Mouse (Mus musculus): ENCODE data around the gene Tmem82. TPM values are rescaled to one million over a fixed set of nuclear protein-coding genes. Genes with fewer than 3 reads are reported as not detected.

Gene Tmem82
- total RNA-seq, 2 experiments from 2014 or later: 0.28 to 0.79 TPM

GRCm38 (mm10) chr4:141598199-141598893, 20.1 kb downstream of the Tmem82 start:
- peak in 1 of 2 experiments; percentile 63 for DNase-seq (ENCODE audit: extremely low spot score in 1 of 2, low spot score in 2 of 2)
- intact Hi-C loops (cut with DNase I): no loop called here

- DNase-seq (ENCODE audit: extremely low spot score in 1 of 2, low spot score in 2 of 2): peak in 1 of 2 experiments; percentile 20
- intact Hi-C loops (cut with DNase I): no loop called here
These were observed 21.6 kb downstream of the Tmem82 start for GRCm38 (mm10) chr4:141596700-141597328.

- DNase-seq (ENCODE audit: extremely low spot score in 1 of 2, low spot score in 2 of 2): peak in 1 of 2 experiments; percentile 35
- intact Hi-C loops (cut with DNase I): no loop called here
These were observed 22.7 kb downstream of the Tmem82 start for GRCm38 (mm10) chr4:141595605-141596268.

- intact Hi-C loops (cut with DNase I): no loop called here
- peak in 1 of 2 experiments; percentile 19 for DNase-seq (ENCODE audit: extremely low spot score in 1 of 2, low spot score in 2 of 2)
These were observed 23.3 kb downstream of the Tmem82 start for GRCm38 (mm10) chr4:141595138-141595537.

GRCm38 (mm10) chr4:141591547-141591946, 26.9 kb downstream of the Tmem82 start:
- intact Hi-C loops (cut with DNase I): no loop called here
- DNase-seq (ENCODE audit: extremely low spot score in 1 of 2, low spot score in 2 of 2): no peak

- intact Hi-C loops (cut with DNase I): no loop called here
- no peak for DNase-seq (ENCODE audit: extremely low spot score in 1 of 2, low spot score in 2 of 2)
These were observed 34.5 kb downstream of the Tmem82 start for GRCm38 (mm10) chr4:141583919-141584318.

- intact Hi-C loops (cut with DNase I): no loop called here
- no peak for DNase-seq (ENCODE audit: extremely low spot score in 1 of 2, low spot score in 2 of 2)
These were observed 37.4 kb downstream of the Tmem82 start for GRCm38 (mm10) chr4:141581051-141581450.

- intact Hi-C loops (cut with DNase I): loop anchor here (5.0 kb wide), 1 partner anchor 192 kb away; no protein-coding TSS in a partner anchor
These were observed 39.6 kb downstream of the Tmem82 start for GRCm38 (mm10) chr4:141578833-141579232.

GRCm38 (mm10) chr4:141576877-141577276, 41.6 kb downstream of the Tmem82 start:
- no peak for DNase-seq (ENCODE audit: extremely low spot score in 1 of 2, low spot score in 2 of 2)
- intact Hi-C loops (cut with DNase I): loop anchor here (5.0 kb wide), 1 partner anchor 190 kb away; no protein-coding TSS in a partner anchor

More at GRCm38 (mm10) chr4:141578833-141579232, 39.6 kb downstream of the Tmem82 start:
- DNase-seq (ENCODE audit: extremely low spot score in 1 of 2, low spot score in 2 of 2): no peak

GRCm38 (mm10) chr4:141576404-141576803, 42.0 kb downstream of the Tmem82 start:
- DNase-seq (ENCODE audit: extremely low spot score in 1 of 2, low spot score in 2 of 2): no peak
- intact Hi-C loops (cut with DNase I): loop anchor here (5.0 kb wide), 1 partner anchor 189 kb away; no protein-coding TSS in a partner anchor

GRCm38 (mm10) chr4:141574789-141575702, 43.4 kb downstream of the Tmem82 start:
- peak; percentile 69 to 90 for DNase-seq (ENCODE audit: extremely low spot score in 1 of 2, low spot score in 2 of 2)
- intact Hi-C loops (cut with DNase I): loop anchor here (2.0 to 5.0 kb wide), 2 partner anchors 168 to 188 kb away; no protein-coding TSS in a partner anchor

- intact Hi-C loops (cut with DNase I): no loop called here
- no peak for DNase-seq (ENCODE audit: extremely low spot score in 1 of 2, low spot score in 2 of 2)
These were observed 45.0 kb downstream of the Tmem82 start for GRCm38 (mm10) chr4:141573359-141573966.

- no peak for DNase-seq (ENCODE audit: extremely low spot score in 1 of 2, low spot score in 2 of 2)
- intact Hi-C loops (cut with DNase I): no loop called here
These were observed 45.6 kb downstream of the Tmem82 start for GRCm38 (mm10) chr4:141572668-141573358.

GRCm38 (mm10) chr4:141571934-141572333, 46.5 kb downstream of the Tmem82 start:
- intact Hi-C loops (cut with DNase I): no loop called here
- DNase-seq (ENCODE audit: extremely low spot score in 1 of 2, low spot score in 2 of 2): no peak

- no peak for DNase-seq (ENCODE audit: extremely low spot score in 1 of 2, low spot score in 2 of 2)
- intact Hi-C loops (cut with DNase I): no loop called here
These were observed 47.1 kb downstream of the Tmem82 start for GRCm38 (mm10) chr4:141571337-141571739.

- intact Hi-C loops (cut with DNase I): no loop called here
These were observed 47.6 kb downstream of the Tmem82 start for GRCm38 (mm10) chr4:141570821-141571220.

GRCm38 (mm10) chr4:141570004-141570403, 48.4 kb downstream of the Tmem82 start:
- DNase-seq (ENCODE audit: extremely low spot score in 1 of 2, low spot score in 2 of 2): no peak
- intact Hi-C loops (cut with DNase I): no loop called here

More at GRCm38 (mm10) chr4:141570821-141571220, 47.6 kb downstream of the Tmem82 start:
- no peak for DNase-seq (ENCODE audit: extremely low spot score in 1 of 2, low spot score in 2 of 2)

Data from left cerebral cortex, postnatal 10 days (tissue).